Mouse (Mus musculus): ENCODE measurements around the gene Cdca8.
"Not testable (repeated sequence)": the region's sequence is repeated elsewhere in the genome, so short reads cannot be mapped to it uniquely, and the experiment has no call there.

Cdca8 gene

GRCm38 (mm10) chr4:124939211-124939610 lies at the start of gene Cdca8:
TSS of gene Cdca8 (minus strand) at chr4:124939311.
- DNase-seq, result not testable (repeated sequence)

GRCm38 (mm10) chr4:124988382-124988781 lies 49.3 kb upstream of the Cdca8 start:
- DNase-seq, result no peak

DNA sequence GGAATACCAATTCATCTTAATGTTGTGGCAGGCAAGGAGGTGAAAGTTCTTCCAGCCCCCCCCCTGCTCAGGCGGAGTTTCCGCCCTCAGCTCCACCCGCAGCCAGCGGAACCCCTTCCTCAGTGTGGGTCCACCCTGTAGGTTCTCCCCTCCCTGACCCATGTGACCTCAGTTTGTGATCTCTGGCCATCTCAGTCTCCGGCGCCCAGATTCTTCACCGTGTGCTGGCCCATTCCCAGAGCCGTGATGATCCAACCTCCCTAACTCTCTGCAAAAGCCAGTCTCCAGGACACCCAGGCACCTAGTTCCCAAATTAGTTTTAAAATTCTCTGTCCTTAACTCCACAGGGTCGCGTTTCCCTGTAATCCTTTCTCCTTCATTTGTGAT lies 48.6 kb upstream of the Cdca8 start:
- DNase-seq, result no peak

DNA sequence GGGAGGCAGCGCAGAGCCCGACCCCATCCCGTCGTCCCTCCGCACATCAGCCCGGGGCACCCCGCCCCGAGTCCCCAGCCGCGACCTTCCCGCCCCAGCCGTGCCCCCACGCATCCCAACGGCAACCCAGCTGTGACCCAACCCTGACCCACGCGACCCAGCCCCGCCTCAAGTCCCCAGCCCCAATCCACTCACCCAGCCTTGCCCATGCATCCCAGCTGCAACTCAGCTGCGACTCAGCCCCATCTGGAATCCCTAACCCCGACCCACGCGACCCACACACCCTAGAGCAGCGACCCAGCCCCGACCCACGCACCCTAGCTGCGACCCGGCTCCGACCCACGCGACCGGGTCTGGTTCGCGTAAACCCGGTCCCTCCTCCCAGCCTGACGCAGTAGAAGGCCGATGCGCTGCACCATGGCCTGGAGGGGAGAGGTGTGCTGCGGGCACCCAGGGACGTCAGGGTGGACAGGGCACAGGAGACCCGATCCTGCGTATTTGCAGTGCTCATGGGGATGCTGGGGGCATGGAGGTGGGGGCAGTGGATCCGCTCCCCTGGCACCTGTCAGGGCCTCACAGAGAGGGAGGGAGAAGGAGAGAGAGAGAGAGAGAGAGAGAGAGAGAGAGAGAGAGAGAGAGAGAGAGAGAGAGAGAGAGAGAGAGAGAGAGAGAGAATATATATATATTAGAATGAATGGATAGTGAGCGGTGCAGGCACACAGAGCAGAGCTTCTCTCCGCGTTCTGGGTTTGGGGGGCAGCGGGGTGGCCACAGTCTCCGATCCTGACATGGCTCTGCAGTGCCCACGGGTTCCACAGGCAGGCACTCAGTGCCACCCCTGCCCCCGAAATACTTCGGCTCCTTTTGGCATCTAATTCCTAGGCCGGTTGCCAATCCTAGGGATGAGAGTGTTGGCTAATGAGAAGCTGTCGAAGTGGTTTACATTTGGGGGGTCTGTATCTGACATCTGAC lies 47.9 kb upstream of the Cdca8 start:
- no peak for DNase-seq

DNA sequence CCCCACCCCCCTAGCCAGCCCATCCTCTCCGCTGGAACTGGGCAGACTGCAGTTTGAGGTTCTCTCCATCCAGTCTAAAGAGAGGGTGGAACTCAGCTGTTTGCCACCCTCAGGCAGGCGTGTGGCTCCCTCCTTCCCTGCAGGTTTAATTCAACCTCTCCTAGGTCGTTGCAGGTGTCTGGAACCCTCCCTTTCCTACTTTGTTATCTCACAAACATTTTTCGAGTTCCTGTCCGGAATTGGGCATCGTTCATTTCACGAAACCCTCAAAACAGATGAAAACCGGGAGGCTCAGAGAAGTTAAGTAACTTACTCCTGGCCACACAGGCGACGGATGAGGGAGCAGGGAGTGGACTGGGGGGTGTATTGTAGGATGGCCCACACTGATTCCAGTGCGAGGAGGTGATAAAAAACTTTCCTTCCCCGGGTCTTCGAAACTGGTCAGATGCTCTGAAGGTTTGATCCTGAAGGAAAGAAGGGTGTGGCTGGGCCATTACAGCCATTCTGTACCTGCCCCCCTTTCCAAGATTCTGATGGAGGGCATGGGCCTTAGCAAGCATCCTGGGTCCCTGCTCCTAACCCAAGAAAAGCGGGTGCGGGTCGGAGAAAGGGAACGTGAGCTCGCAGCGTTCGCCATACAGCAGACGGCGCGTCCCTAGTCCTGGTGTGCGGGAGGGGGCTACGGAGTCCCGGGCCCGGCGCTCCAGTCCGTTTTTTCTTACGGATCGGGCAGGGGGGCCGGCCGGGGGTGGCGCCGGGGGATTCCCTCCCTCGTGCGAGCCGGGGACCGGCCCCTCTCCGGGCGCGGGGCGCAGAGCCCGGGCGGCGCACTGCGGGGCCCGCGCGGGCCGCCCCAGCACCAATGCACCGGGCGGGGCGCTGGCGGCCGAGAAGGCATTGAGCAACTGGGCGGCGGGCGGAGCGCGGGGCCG lies 46.8 kb upstream of the Cdca8 start, which contains the start of gene Rspo1:
Rspo1 (plus strand) TSS at position 760 of the 932 bp plus-strand sequence.
- DNase-seq, result no peak

- no peak for DNase-seq
Measured at GRCm38 (mm10) chr4:124984871-124985670, 46.0 kb upstream of the Cdca8 start.

- peak in 1 of 2 experiments; percentile 17 for DNase-seq
Measured at GRCm38 (mm10) chr4:124983893-124984526, 44.9 kb upstream of the Cdca8 start.

- no peak for DNase-seq
Measured at GRCm38 (mm10) chr4:124978201-124978600, 39.1 kb upstream of the Cdca8 start.

GRCm38 (mm10) chr4:124973296-124973695 lies 34.2 kb upstream of the Cdca8 start:
- no peak for DNase-seq

DNA sequence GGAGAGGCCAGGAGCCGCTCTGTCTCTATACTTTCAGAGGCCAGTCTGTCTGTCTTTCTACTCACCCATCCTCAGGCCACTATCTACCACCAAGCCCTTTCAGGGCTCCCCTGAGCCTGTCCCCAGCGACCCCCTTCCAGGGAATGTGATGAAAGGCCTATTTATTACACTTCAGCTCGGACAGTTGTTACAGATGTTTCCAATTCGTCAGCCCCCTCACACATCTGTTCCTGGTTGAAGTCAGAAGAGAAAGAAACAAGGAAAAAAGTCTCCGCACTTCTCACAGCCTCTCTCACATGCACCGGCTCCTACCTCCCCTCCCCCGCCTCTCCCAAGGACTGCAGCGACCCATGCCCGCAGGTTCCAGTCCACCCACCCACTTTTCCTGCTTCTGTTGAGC lies 33.2 kb upstream of the Cdca8 start:
- DNase-seq, result no peak

GRCm38 (mm10) chr4:124971094-124971493 lies 32.0 kb upstream of the Cdca8 start:
- DNase-seq, result no peak

DNA sequence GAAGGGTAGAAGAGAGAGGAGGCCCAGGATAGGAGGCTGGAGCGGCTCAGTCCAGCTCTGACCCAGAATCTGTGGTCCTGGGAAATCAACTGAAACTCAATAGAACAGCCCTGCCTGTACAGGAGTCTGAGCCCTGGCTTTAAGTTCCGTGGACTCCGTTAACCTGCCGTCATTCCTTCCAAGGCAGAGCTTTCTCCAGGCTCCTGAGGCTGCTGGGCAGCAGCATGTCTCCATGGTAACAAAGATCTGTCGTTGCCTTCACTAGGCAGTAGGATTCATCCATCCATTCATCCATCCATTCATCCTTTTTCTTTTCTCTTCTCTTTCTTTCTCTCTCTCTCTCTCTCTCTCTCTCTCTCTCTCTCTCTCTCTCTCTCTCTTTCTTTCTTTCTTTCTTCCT lies 31.6 kb upstream of the Cdca8 start:
- no peak for DNase-seq

DNA sequence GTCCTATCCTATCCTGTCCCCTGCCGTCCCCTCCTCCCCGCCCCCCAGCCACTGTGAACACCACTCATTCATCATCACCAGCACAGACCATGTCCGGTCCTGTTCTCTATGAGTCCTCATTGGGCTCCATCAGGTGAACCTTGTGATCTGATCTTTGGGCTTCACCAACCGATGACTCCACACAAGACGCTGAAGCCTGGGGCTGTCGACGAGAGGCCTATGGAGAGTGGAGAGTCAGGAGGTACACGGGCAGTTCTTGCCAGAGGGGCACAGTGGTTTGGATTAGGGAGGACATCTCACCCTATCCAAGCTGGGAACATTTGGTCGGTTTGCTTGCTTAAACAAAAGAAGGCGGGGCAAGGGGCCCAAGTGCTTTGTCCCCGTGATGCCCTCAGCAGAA lies 31.1 kb upstream of the Cdca8 start:
- no peak for DNase-seq

GRCm38 (mm10) chr4:124969219-124969848 lies 30.2 kb upstream of the Cdca8 start:
- no peak for DNase-seq

DNA sequence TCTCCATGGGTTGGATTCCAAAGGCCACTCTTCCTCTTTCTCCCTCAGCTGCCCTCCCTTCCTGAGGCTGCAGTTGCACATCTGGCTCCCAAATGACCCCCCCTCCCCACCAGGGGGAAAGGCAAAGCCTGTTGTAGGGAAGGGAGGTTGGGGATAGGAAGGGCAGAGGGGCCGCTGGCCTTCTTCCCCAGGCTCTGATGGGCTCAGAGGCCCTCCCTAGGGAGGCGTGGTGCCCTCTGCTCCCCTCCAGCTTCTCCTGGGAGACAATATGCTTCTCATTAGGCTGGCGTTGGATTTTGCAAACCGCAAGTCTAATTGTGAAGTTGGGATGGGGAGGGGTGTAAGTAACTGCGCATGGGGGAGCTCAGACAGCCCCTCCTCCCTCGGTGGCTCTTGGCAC lies 29.6 kb upstream of the Cdca8 start:
- DNase-seq, result no peak

DNA sequence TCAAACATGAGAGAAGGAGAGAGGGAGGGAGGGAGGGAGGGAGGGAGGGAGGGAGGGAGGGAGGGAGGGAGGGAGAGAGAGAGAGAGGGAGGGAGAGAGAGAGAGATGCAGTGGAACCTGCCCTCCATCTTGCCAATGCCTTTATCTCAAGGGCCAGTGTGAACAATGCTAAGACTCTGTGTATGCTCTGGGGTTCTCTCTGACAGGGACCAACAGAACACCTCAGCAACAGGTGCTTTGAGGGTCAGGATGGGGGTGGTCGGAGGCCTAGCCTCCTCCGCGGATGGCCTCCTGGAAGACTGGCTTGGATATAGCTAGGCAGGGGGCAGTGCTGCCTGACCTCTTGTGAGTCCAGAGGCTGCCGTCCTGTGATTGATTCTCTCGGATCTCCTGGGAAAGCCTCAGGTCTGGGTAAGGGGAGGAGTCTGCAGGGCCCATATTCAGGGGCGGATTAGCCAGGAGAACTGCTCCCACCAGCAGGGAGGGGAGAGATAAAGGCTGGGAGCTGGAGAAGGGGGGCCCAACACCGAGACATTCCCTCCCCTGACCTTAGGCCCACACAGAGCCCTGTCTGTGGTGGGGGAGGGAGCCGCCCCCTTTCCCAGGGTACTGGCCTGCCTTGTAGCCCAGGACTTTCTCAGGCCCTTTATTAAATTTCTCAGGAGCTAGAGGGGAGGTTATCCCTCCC lies 25.9 kb upstream of the Cdca8 start:
- DNase-seq, result no peak

- no peak for DNase-seq
Measured at GRCm38 (mm10) chr4:124962576-124962975, 23.5 kb upstream of the Cdca8 start.

DNA sequence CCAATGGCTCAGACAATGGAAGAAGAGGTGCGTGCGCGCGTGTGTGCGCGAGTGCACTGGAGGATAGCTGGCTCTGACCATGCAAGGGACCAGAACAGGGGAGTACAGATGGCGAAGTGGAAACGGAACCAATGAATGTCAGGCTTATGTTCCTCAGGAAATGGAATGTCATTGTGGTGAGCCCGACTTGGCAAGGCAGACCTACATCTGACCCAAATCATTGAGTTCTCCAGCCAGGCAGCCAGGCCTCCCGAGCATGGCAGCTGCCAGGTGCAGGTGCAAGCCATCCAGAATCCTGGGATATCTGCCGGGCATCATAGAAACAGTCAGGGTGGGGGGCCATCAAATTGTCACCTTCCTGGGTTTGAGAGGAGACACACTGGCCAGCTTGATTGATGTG lies 21.8 kb upstream of the Cdca8 start:
- DNase-seq, result peak; percentile 44 to 50

- no peak for DNase-seq
Measured at GRCm38 (mm10) chr4:124959062-124959461, 20.0 kb upstream of the Cdca8 start.

DNA sequence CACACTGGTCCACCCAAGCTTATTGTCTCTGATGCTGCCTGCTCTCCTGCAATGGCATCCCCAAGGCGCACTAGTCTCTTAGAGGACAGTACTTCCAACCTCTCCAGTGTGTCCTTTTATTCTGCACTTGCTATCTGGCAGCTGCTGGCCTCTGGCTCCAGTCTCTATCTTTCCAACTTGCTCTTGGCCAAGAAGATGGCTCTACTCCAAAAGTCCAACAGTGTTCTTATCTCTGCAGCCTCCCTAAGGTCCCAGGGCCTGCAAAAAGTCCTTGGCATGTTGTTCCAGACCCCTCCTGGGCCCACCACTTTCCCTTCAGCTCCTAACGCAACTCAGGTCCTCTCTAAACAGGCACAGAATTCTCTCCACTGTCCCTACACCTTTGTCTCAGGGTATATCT lies 18.2 kb upstream of the Cdca8 start:
- DNase-seq, result no peak

- DNase-seq, result no peak
Measured at GRCm38 (mm10) chr4:124953546-124953945, 14.4 kb upstream of the Cdca8 start.
